Mouse (Mus musculus) macrophage (primary cell): ENCODE results near the gene Acin1. TPM values are rescaled to one million over a fixed set of nuclear protein-coding genes. Genes with fewer than 3 reads are reported as not detected.
A peak's percentile ranks its signal among the peaks of the same experiment; 100 is the strongest.
"Not testable (repeated sequence)": the region's sequence is repeated elsewhere in the genome, so short reads cannot be mapped to it uniquely, and the experiment has no call there.

ENCODE experiments used
- H3K27ac ChIP-seq: fragments of 350-480 bp; formaldehyde crosslinking; 2 replicates; pipeline ENCODE4 v1.9.0; 2021
- H3K36me3 ChIP-seq: fragments of 350-480 bp; formaldehyde crosslinking; 2 replicates; pipeline ENCODE4 v1.9.0; 2021; ENCODE audit errors: inconsistent target
- H3K4me3 ChIP-seq: fragments of 350-480 bp; formaldehyde crosslinking; 2 replicates; pipeline ENCODE4 v1.9.0; 2021; ENCODE audit errors: inconsistent target
- H3K79me2 ChIP-seq: fragments of 350-480 bp; formaldehyde crosslinking; 2 replicates; pipeline ENCODE4 v1.9.0; 2021; ENCODE audit errors: inconsistent target
- WGBS: methylation state at CpG from one replicate; pipeline ENCODE4 v1.1.7; 2026; ENCODE audit warnings: inconsistent platforms; ENCODE audit not compliant: missing documents; 5-methylcytosine and 5-hydroxymethylcytosine counted together
- polyA plus RNA-seq: library from polyadenylated mRNA; stranded (reverse); fragments of 250-400 nt; gene quantifications from 3 replicates; pipeline ENCODE4 v1.2.4, GENCODE M21; 2018; ENCODE audit warnings: inconsistent platforms

The Acin1 gene
- polyA plus RNA-seq, 1 experiment from 2014 or later, result 195 TPM

DNA sequence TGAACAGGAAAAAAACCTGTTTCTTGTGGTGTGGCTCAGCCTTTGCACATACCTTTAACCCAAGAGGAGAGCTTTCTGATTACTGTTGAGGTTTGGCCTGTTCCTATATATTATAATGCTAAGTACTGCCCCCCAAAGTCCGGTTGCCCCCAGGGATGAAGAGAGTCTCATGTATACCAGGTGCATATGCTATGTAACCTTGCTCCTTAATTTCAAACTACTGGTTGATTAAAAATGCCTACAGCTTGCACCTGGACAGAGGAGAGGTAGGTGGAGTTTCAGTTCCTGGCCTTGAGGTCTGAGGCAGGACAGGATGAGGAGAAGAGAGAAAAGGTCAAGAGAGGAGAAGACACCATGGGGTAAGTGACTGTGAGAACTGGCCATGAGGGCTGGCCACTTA lies 65.6 kb downstream of the Acin1 start, which contains the start of gene Psmb11:
Psmb11 (plus strand) TSS at position 301 of the 400 bp plus-strand sequence.
- peaks cover 16% of the 10 kb centered on the region for H3K79me2 ChIP-seq
- 100% methylated on average over 1 of the region's 1 CpGs for WGBS
- no peak within 1 kb of the TSS for H3K27ac ChIP-seq
- no peaks in the 10 kb centered on the region for H3K36me3 ChIP-seq
- H3K4me3 ChIP-seq, result no peak within 1 kb of the TSS

DNA sequence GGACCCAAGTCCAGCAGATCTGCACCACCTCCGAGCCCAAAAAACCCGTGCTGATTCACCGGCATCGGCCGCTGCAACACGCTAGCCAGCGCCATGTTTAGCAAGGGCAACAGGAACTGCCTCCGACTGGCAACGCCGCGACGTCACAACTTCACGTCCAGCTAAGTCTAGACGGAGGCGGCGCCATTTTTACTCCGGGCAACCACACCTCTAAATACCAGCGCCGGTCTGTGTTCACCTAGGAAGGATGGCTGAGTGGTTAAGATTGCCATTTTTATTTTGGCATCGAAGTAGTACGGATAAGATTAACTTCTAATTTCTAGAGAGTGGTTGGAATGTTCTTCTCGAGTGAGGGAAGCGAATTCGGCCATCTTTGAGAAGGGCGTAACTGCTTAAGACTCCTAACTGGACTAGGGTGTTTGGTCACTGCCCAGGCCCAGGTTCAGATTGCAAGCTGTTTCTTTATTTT lies 68.8 kb downstream of the Acin1 start, which contains the start of gene Psmb5:
Psmb5 (minus strand) TSS at position 126 of the 469 bp plus-strand sequence.
- H3K4me3 ChIP-seq, result peak within 1 kb of the TSS; percentile 89
- H3K27ac ChIP-seq, result peak within 1 kb of the TSS; percentile 75
- H3K79me2 ChIP-seq, result peaks cover 30% of the 10 kb centered on the region
- H3K36me3 ChIP-seq, result peaks cover 17% of the 10 kb centered on the region; the same call in 1 of the 2 replicates
- under 1% methylated on average over 13 of the region's 25 CpGs for WGBS

DNA sequence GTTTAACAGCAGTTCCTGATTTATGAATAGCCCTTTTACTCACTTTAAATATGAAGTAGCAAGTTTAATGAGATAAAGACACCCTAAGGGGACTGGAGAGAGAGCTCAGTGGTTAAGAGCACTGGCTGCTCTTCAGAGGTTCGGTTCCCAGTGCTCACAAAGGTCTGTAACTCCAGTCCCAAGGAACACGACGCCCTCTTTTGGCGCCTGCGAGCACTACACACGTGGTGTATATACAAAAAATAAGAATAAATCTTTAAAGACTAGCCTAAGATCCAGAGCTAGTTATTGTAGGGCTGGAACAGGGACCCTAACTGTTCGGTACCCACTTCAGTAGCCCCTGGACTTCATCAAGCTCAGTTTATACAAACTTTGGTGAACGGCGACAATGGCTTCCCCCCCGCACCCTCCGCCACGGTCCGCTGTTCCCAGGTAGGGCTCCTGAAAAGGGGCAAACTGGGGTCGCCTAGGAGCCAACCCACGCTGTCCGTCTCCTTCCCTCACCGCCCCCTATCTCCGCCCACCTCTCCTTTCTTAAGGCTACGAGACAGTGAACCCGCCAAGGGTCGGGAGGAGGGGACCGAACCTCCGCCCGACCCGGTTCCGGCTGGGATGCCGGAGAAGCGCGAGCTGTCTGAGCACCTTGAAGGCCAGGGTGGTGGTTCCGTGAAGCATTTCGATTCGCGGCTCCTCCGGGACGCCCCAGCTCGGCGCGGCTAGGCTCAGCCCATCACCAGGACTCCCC lies 69.4 kb downstream of the Acin1 start:
- 5% methylated on average over 38 of the region's 38 CpGs for WGBS
- Histone ChIP-seq H3K4me3 (peak overlapping the region; percentile 89), H3K36me3 (peaks cover 22% of the 10 kb centered on the region; the same call in 1 of the 2 replicates), H3K27ac (peak overlapping the region; percentile 75), H3K79me2 (peaks cover 30% of the 10 kb centered on the region)

DNA sequence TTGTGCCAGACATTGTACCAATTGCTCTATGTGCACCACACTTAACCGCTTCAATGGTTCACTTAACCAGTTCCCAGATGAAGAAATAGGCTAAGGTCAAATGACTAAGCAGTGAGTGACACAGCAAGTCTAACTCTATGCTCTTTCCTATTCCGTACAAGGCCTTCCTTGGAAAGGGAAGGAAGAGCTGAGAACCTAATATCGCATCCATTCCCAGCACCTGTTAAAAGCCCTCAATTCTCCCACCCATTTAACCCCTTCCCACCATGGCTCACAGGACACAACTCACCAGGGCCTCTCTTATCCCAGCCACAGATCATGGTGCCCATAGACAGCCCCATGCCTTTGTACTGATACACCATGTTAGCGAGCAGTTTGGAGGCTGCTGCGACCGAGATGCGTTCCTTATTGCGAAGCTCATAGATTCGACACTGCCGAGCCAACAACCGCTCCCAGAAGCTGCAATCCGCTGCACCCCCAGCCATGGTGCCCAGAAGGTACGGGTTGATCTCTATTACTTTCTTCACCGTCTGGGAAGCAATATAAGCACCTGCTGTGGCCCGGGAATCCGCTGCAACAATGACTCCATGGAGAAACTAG lies 70.4 kb downstream of the Acin1 start:
- peaks cover 22% of the 10 kb centered on the region; the same call in 1 of the 2 replicates for H3K36me3 ChIP-seq
- whole genome bisulfite sequencing, result 86% methylated on average over 15 of the region's 16 CpGs
- H3K79me2 ChIP-seq, result peaks cover 30% of the 10 kb centered on the region
- H3K4me3 ChIP-seq, result no peak overlapping the region
- no peak overlapping the region for H3K27ac ChIP-seq

DNA sequence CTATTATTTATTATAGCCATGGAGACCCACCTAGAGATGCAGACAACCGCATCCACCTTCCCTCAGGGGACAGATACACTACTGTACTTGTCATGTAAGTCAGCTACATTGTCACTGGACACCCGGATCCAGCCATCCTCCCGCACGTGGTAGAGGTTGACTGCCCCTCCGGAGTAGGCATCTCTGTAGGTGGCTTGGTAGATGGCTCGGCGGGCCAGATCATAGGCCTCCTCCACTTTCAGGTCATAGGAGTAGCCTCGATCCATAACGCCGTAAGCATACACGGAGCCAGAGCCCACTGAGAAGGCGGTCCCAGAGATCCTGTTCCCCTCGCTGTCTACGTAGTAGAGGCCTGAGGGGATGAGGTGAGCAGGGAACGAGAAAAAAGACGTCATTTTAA lies 72.6 kb downstream of the Acin1 start:
- not testable (repeated sequence) for H3K4me3 ChIP-seq, H3K27ac ChIP-seq
- peaks cover 30% of the 10 kb centered on the region for H3K79me2 ChIP-seq
- peaks cover 22% of the 10 kb centered on the region; the same call in 1 of the 2 replicates for H3K36me3 ChIP-seq
- WGBS, result 96% methylated on average over 10 of the region's 16 CpGs

DNA sequence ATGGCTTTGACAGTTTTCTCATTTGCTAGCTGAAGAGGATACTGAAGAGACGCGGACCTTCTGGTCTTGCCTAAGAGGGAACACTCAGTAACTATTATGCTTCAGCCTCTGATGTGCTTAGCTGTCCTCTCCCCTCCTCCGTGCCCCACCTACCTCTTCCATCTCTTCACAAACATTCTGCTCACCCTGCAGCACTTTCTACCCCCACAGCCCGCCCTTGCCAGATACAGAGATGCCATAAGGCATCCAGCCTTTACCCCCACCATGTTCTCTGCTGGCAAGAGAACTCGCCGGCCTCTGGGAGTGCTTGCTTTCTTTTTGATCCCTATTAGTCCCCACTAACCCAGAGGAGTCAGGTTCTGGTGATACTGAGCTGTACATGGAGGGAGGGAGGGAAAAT lies 76.1 kb downstream of the Acin1 start:
- 91% methylated on average over 6 of the region's 6 CpGs for WGBS
- H3K27ac ChIP-seq, result no peak overlapping the region
- H3K36me3 ChIP-seq, result peaks cover 22% of the 10 kb centered on the region; the same call in 1 of the 2 replicates
- H3K4me3 ChIP-seq, result no peak overlapping the region
- H3K79me2 ChIP-seq, result peaks cover 10% of the 10 kb centered on the region

DNA sequence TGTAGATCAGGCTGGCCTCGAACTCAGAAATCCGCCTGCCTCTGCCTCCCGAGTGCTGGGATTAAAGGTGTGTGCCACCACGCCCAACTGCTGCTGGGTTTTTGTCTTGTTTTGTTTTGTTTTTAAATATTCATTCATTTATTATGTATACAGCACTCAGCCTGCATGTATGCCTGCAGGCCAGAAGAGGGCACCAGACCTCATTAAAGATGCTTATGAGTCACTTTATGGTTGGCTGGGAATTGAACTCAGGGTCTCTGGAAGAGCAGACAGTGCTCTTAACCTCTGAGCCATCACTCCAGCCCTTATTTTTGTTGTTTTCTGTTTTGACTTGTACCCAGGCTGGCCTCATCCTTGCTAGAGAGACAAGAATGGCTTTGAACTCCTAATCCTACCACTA lies 76.8 kb downstream of the Acin1 start:
- 90% methylated on average over 2 of the region's 4 CpGs for WGBS
- H3K27ac ChIP-seq, result no peak overlapping the region
- H3K36me3 ChIP-seq, result peaks cover 17% of the 10 kb centered on the region; the same call in 1 of the 2 replicates
- H3K4me3 ChIP-seq, result no peak overlapping the region
- peaks cover 3% of the 10 kb centered on the region; the same call in 1 of the 2 replicates for H3K79me2 ChIP-seq

DNA sequence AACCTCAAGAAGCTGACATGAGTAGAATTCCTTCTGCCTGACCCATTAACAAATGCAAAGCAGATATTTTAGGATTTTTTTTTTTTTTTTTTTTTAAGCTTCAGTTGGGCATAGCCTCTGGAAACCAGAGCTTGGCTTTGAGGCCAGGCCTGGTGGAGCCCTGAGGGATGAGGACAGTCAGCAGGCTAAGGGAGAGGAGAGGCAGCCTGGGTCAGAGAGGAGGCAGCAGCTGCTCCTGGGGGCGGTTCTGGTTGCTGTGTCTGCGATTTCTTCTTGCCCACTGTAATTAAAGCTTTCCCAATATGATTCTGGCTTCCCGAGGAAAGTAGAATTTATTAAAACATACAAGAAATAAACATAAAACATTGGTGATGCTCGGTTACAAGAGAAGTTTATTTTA lies 77.5 kb downstream of the Acin1 start:
- no peak overlapping the region for H3K27ac ChIP-seq
- peaks cover 11% of the 10 kb centered on the region; the same call in 1 of the 2 replicates for H3K36me3 ChIP-seq
- H3K79me2 ChIP-seq, result no peaks in the 10 kb centered on the region
- WGBS, result 96% methylated on average over 4 of the region's 4 CpGs
- H3K4me3 ChIP-seq, result no peak overlapping the region

DNA sequence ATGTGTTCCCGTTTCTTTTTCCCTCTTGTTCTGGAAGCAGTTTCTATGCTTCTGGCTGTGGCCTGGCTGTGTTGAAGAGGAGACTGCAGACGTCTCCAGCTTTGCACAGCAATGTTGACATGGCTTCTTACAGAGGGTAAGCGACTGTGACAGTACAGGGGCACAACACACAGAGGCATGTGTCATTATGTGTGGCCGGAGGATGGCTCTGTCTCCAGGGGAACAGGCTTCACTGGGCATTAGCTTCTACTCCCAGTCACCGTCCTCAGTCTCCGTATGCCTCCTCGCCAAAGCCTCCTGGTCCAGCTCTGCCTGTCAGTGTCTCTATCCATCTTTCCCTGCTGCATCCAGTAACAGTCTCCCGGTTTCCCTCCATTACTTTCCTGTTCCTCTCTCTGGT lies 79.5 kb downstream of the Acin1 start:
- 78% methylated on average over 8 of the region's 8 CpGs for WGBS
- Histone ChIP-seq H3K79me2 (no peaks in the 10 kb centered on the region), H3K4me3 (no peak overlapping the region), H3K36me3 (no peaks in the 10 kb centered on the region), H3K27ac (no peak overlapping the region)

DNA sequence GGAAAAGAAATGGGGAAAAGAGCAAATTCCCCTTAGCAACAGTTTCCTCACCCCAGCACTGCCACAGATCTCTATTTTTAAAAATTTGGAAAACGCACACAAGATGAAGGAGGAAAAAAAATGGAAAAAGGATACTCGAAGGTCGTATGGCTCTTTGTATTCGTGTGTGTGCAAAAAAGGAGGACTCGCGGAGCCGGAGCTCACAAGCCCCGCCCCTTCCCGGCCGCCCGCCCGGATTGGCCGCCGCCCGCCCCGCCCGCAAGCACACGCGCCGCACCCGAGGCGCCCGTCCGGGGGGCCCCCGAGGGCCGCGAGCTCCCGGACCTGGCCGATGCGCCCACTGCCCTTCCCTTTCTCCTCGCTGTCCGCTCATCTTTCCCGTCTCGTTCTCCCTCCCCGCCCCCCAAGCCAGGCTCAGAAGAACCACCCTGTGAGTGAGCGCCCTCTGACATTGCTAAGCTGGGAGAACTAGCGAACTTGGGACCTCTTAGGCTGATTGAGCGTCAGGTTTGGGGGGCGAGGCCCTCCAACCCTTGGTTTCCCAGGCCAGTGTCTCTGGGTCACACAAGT lies 80.9 kb downstream of the Acin1 start, which contains the start of gene 4931414P19Rik:
4931414P19Rik (minus strand) TSS at position 242 of the 570 bp plus-strand sequence.
- Histone ChIP-seq H3K79me2 (no peaks in the 10 kb centered on the region), H3K4me3 (peak within 1 kb of the TSS; percentile 42)
- WGBS, result 1% methylated on average over 31 of the region's 39 CpGs

DNA sequence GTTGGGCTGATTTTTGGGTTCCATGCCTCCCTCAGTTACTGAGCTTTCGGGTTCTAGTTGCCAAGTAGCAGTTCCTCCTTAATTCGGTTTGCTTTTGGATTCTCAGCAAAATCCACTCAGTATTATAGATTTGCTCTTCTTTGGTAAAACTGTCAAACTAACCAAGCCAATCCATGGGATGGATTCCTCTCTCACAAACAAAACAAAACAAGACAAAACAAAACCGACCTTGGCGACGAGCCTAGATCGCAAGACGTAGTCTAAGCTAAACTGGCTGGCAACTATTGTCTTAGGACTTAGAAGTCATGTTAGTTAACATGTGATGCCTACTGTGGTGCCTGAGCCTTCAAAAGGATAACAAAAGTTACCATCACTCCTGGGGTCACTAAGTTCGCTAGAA lies 83.0 kb downstream of the Acin1 start:
- Histone ChIP-seq H3K36me3 (no peaks in the 10 kb centered on the region), H3K79me2 (no peaks in the 10 kb centered on the region), H3K27ac (peak overlapping the region; percentile 56), H3K4me3 (peak overlapping the region; percentile 22)
- 92% methylated on average over 8 of the region's 8 CpGs for WGBS

More for the DNA sequence above, 80.9 kb downstream of the Acin1 start, which contains the start of gene 4931414P19Rik:
- Histone ChIP-seq H3K27ac (peak within 1 kb of the TSS; percentile 31; the same call in 1 of the 2 replicates), H3K36me3 (no peaks in the 10 kb centered on the region)

DNA sequence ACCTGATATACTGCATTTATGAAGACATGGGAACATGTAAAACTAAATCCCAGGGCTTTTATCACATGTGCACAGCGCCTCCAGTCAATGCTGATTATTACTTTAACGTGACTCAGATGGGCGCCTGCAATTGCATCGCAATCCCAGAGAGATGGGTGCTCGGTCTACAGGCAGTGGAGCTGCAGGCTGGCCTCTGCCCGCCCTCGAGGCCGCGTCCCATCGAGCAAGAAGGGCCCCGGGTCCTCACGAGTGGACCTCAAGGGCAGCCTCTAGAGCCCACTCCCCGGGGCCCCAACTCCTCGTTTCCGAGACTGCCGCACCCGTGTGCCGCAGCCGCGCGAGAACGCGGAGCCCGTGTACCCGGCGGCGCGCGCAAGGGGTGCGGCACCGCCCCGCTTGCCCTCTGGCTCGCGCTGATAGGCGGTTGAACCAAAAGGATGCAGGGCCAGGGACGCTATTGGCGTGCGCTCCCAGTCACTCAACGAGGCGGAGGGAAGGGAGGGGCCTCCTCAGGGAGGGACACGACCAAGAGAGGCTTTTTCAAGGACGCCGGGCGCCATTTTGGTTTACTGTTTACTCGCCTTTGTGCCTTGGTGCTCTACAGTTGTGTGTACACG lies 83.6 kb downstream of the Acin1 start:
- no peaks in the 10 kb centered on the region for H3K36me3 ChIP-seq
- under 1% methylated on average over 46 of the region's 46 CpGs for WGBS
- H3K79me2 ChIP-seq, result no peaks in the 10 kb centered on the region
- H3K4me3 ChIP-seq, result peak overlapping the region; percentile 33
- peak overlapping the region; percentile 56 for H3K27ac ChIP-seq

DNA sequence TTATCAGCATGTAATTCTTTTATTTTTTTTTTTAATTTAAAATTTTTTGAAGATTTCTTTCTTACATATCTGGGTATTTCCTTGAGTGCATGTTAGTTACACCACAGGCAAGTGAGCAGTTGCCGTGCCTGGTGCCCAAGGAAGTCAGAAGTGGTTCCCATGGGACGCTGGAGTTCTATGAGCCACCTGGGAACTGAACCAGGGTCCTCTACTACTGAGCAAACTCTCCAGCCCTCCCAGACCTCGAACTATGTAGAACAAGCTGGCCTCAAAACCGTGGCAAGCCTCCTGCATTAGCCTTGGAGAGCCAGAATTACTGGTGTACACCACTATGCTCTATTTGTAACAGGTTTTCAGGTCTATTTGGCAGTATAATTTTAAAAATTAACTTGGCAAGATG lies 84.1 kb downstream of the Acin1 start:
- Histone ChIP-seq H3K79me2 (no peaks in the 10 kb centered on the region), H3K27ac (peak overlapping the region; percentile 47; the same call in 1 of the 2 replicates), H3K4me3 (peak overlapping the region; percentile 33), H3K36me3 (no peaks in the 10 kb centered on the region)
- 57% methylated on average over 4 of the region's 4 CpGs for WGBS

DNA sequence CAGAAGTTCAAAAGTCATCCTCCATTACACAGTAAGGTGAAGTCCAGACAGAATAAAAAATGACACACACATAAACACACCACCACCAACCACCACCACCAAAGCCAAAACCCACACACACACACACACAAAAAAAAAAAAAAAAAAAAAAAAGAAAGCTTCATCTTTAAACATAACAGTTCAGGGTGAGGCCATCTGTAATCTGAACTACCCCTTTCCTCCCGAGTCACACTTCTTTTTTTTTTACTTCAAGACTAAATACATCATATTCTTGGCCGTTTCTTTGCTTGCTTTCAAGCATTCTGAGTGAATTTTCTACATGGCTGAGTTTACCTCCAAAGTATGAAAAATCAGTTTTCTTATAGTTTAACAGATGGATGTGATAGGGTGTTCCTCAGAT lies 85.1 kb downstream of the Acin1 start:
- H3K79me2 ChIP-seq, result no peaks in the 10 kb centered on the region
- WGBS, result 36% methylated on average over 2 of the region's 2 CpGs
- H3K36me3 ChIP-seq, result no peaks in the 10 kb centered on the region
- H3K27ac ChIP-seq, result no peak overlapping the region
- no peak overlapping the region for H3K4me3 ChIP-seq
